Mouse (Mus musculus) adrenal gland, adult 8-10 months (tissue): Measurements from ENCODE around the gene Zranb2. TPM values are rescaled to one million over a fixed set of nuclear protein-coding genes. Genes with fewer than 3 reads are reported as not detected.

Experiments used
- DNase-seq: peaks from one replicate; pipeline ENCODE4 v3.0.0; 2022
- microRNA-seq, 2 experiments: library from miRNA; unstranded; fragments of <30 nt; microRNA quantifications; one replicate each; pipeline ENCODE4 v1.2.0; 2022
- total RNA-seq, 4 experiments: library from RNA; stranded (reverse); gene quantifications; 2 replicates each; pipeline ENCODE4 v1.2.4; 2022

The Zranb2 gene
- total RNA-seq, 4 experiments from 2014 or later: 67.6 to 89.2 (median 75.9) TPM

GRCm38 (mm10) chr3:157578469-157579170 is 44.7 kb downstream of the Zranb2 start:
- DNase-seq: no peak

- DNase-seq: no peak
These were observed 45.4 kb downstream of the Zranb2 start for GRCm38 (mm10) chr3:157579376-157579775.

DNA sequence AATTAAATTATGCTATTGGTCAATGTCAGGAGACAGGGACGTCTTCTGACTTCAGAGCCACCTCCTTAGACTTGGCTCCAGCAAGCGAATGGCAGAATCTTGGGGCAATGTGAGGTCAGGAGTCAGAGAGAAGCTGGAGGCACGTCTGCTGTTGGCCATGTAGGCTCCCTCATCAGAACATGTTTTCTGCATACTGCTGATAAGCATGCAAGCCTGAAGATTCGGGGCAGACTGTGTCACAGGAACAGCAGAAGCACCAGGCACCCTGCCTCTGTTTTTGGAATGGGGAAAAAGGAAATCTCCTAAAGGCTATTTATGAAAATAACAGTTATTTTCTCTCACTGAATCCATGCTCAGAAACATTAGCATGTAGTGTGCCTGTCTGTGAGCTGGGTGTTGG is 46.3 kb downstream of the Zranb2 start:
- no peak for DNase-seq

DNA sequence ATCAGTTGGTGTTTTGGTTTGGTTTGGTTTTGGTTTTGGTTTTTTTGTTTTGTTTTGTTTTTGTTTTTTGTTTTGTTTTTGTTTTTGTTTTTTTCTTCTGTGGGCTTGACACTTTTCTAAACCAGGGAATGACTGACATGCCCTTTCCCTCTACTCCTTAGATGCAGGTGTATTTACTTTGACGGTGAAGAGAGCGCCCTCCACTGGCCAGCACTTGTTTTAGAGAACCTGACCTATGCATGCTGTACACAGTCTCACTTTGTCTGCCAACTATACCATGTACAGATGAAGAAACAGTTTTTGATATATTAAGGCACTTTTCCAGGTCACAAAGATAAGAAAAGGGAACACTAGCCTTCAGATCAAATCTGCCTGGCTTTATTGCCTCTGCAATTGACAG is 47.8 kb downstream of the Zranb2 start:
- no peak for DNase-seq

DNA sequence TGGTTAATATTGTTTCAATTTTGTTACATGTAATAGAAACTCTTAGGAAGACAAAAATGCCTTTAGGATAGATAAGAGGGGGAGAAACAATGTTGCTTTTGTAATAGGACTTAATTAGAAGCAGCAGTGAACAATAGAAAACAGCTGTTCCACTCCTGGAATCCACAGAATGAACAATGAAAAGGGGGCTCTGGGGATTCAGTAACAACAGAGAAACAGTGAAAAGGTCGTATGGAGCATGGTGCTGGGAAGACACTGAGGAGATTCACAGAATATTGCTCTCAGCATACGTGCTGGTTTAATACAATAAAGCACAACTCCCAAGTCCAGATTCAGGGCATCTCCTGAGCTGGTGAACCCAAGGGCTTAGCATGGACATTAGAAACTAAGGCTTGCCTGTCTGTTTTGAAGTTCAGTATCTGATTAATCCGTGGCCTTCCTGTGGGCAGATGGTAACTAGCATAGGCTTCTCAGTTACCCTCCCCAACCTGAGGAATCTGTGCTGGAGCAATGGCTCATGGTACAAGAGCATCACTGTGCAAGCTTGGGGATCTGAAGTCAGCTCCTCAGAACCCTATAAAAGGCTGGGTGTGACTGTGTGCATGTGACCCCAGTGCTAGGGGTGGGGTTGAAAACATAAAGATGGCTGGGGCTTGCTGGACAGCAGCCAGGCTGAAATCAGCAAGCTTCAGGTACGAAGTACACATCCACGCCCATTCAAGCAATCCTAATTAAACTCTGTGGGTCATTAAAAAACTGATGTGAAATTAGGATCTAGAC is 48.9 kb downstream of the Zranb2 start:
- DNase-seq: no peak

DNA sequence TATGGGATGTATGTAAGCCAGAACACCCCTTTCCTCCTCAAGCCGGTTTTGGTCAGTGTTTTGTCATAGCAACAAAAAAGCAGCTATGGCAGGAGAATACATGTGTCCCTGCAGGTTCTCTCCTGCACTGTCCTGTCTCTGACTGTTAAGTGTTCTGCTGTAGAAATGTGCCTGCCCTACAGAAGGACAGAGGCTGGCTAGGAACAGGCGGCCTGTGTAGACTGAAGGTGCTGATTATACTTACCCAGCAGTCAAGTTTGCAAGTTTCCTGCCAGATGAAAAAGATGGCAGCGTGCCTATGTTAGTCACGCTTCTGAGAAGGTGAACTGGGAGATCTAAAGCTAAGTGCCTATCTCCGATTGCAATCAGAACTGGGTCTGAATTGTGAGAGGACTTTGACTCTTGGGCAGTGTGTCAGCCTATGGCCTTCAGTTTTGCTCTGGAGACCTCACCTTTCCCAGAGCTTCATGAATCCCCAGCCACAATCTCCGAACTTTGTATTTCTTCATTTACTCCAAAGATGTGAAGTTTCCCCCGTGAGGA is 63.9 kb downstream of the Zranb2 start:
- no peak for DNase-seq

Small RNAs within 50 kb of the gene (microRNA-seq; reads per million reads assigned to microRNA genes)
- 92.5 to 98.0 reads per million in 2 experiments for gene Mir186

Other genes with a start within 250 kb of the Zranb2 start
- gene Ptger3, start 32.7 kb downstream of the Zranb2 start, total RNA-seq: 10 to 100 TPM in 3 of 4 experiments, 1 to 10 TPM in 1; 9.8 to 26.7 (median 17.5) TPM